Mouse (Mus musculus) forebrain, embryonic 11.5 days (tissue): ENCODE measurements at regions not wholly inside any gene's neighbourhood (a gene's known extent, or its start where the extent isn't known, plus 50 kb on each side); places are given as distances from the start of the nearest gene placed in this dataset.

Source experiments
- ATAC-seq: fragments of 200-750 bp; cut with Nextera tagmentation; replicated peaks from 2 replicates; pipeline ENCODE4 v1.8.0; 2017; ENCODE audit warnings: moderate TSS enrichment; ENCODE audit not compliant: low FRiP score
- DNase-seq: peaks from one replicate; pipeline ENCODE4 v3.0.0-alpha.2; 2017; ENCODE audit warnings: low spot score
- H3K27ac ChIP-seq: fragments of 300-500 bp; sonication (generic); 2 replicates; pipeline ENCODE4 v1.5.1; 2014; ENCODE audit warnings: low read depth, low read length
- H3K27me3 ChIP-seq: fragments of 300-500 bp; sonication (generic); 2 replicates; pipeline ENCODE4 v1.6.1; 2014; ENCODE audit warnings: mild to moderate bottlenecking, low read length, mixed read lengths; ENCODE audit not compliant: control insufficient read depth, insufficient read depth
- H3K36me3 ChIP-seq: fragments of 300-500 bp; sonication (generic); 2 replicates; pipeline ENCODE4 v1.6.1; 2014; ENCODE audit warnings: mild to moderate bottlenecking, low read length, moderate library complexity, mixed read lengths; ENCODE audit not compliant: control insufficient read depth, insufficient read depth
- H3K4me1 ChIP-seq: fragments of 300-500 bp; sonication (generic); replicated peaks from 2 replicates; pipeline ENCODE4 v1.6.1; 2014; ENCODE audit warnings: low read length, mixed read lengths; ENCODE audit not compliant: control insufficient read depth, insufficient read depth
- H3K4me2 ChIP-seq: fragments of 300-500 bp; sonication (generic); 2 replicates; pipeline ENCODE4 v1.6.1; 2014; ENCODE audit warnings: low read depth, mild to moderate bottlenecking, low read length, moderate library complexity, mixed read lengths; ENCODE audit not compliant: severe bottlenecking
- H3K4me3 ChIP-seq: fragments of 300-500 bp; sonication (generic); 2 replicates; pipeline ENCODE4 v1.5.1; 2014; ENCODE audit warnings: low read depth, low read length
- H3K9ac ChIP-seq: fragments of 300-500 bp; sonication (generic); 2 replicates; pipeline ENCODE4 v1.6.1; 2014; ENCODE audit warnings: low read length
- H3K9me3 ChIP-seq: fragments of 300-500 bp; sonication (generic); 2 replicates; pipeline ENCODE4 v1.6.1; 2016; ENCODE audit warnings: low read length, mixed read lengths; ENCODE audit not compliant: control insufficient read depth
- WGBS: fragments of 180-500 bp; shearing (Covaris S2); extraction: QIAGEN DNeasy Blood & Tissue Kit; methylation state at CpG from one replicate; pipeline ENCODE4 v1.1.7; 2014; 5-methylcytosine and 5-hydroxymethylcytosine counted together

DNA sequence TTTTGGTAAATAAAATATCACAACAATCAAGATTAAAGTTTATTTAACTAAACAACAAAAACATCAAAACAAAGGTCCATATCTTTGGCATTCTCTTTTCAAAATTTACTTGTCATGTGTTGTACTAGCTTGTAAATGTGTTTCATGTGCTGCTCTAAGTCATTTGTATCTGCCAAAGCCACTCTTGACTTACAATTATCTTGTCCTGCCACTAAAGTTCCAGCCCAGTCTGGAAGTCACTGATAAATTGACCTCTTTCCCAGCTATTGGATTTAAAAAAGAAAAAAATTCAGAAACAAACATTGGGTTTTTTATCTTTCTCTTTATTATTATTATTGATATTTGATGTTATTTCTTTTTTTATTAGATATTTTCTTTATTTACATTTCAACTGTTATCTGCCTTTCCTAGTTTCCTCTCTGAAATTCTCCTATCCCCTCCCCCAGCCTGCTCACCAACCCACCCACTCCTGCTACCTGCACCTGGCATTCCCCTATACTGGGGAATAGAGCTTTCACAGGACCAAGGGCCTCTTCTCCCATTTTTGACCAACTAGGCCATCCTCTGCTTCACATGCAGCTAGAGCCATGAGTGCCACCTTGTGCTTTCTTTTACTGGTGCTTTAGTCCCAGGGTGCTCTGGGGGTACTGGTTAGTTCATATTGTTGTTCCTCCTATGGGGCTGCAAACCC is 1704.9 kb upstream of the Nudt12 start:
- Histone ChIP-seq H3K4me1 (no peaks in the 10 kb centered on the region), H3K27me3 (no peaks in the 10 kb centered on the region), H3K9me3 (no peaks in the 10 kb centered on the region), H3K4me3 (no peak overlapping the region), H3K36me3 (no peaks in the 10 kb centered on the region), H3K4me2 (no peak overlapping the region), H3K9ac (no peak overlapping the region), H3K27ac (no peak overlapping the region)
- DNase-seq (no peak), ATAC-seq (no peak)

DNA sequence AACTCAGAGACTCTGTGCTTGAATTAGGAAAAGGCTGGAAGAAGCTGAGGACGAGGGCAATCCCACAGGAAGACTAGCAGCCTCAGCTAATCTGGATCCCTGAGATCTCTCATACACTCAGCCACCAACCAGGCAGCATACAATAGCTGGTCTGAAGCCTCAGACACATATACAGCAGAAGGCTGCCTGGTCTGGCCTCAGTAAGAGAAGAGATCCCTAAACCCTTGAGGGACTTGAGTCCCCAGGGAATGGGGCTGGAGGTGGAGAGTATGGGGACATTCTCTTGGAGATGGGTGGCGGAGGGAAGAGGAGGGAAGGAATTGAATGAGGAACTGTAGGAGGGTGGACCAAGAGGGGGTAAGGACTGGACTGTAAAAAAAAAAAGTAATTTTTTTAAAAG is 1704.3 kb upstream of the Nudt12 start:
- H3K4me2 ChIP-seq: no peak overlapping the region
- WGBS: 78% methylated on average over 2 of the region's 2 CpGs
- H3K9ac ChIP-seq: no peak overlapping the region
- no peaks in the 10 kb centered on the region for H3K9me3 ChIP-seq
- H3K36me3 ChIP-seq: no peaks in the 10 kb centered on the region
- no peaks in the 10 kb centered on the region for H3K4me1 ChIP-seq
- H3K27me3 ChIP-seq: no peaks in the 10 kb centered on the region
- H3K4me3 ChIP-seq: no peak overlapping the region
- ATAC-seq: no peak
- DNase-seq: no peak
- no peak overlapping the region for H3K27ac ChIP-seq
